Comparison of ENCODE assay signal across 11 mouse cellular contexts in genomic region chr8:26596665-26597362, GRCm38 (mm10).
DNase-seq lines count a peak whose midpoint lies in the region; ATAC-seq and TF ChIP-seq lines count a peak whose summit lies in the region.
"Had no signal": no experiment of that assay in that cellular context is flagged by ENCODE, and none has a peak within 500 bp of the region (broad histone marks: within the 10 kb centered on the region; RNA-seq: fewer than 3 reads in every experiment).

No protein-coding gene starts in this region.

- no peak overlapping the region for H3K27ac ChIP-seq in intestine, postnatal 0 days (ENCODE audit: low read depth, low read length)
- H3K27ac ChIP-seq in intestine, embryonic 15.5 days = no peak overlapping the region
- no peak overlapping the region for H3K27ac ChIP-seq in CH12.LX (ENCODE audit: insufficient read depth, low read depth)

- no peak overlapping the region for H3K4me2 ChIP-seq in intestine, postnatal 0 days (replicated peaks; ENCODE audit: low read depth)
- no peak overlapping the region for H3K4me2 ChIP-seq in intestine, embryonic 15.5 days (replicated peaks)
- H3K4me2 ChIP-seq in CH12.LX (ENCODE audit: insufficient read depth, low read depth, poor library complexity, severe bottlenecking) = no peak overlapping the region
- H3K4me2 ChIP-seq: heart, embryonic 12.5 days had no signal

- TF ChIP-seq POLR2A in CH12.LX (IDR thresholded peaks at IDR 0.05; ENCODE audit: low read depth, low read length) = no peak

- peak; percentile 55 for TF ChIP-seq RAD21 in CH12.LX (IDR thresholded peaks at IDR 0.05; ENCODE audit: low read depth, low read length)

- no peak overlapping the region for H3K9ac ChIP-seq in intestine, postnatal 0 days (ENCODE audit: low read depth, low read length)
- H3K9ac ChIP-seq in intestine, embryonic 15.5 days = no peak overlapping the region
- H3K9ac ChIP-seq in CH12.LX (ENCODE audit: insufficient read depth, low read depth) = no peak overlapping the region
- H3K9ac ChIP-seq: heart, embryonic 12.5 days had no signal

- H3K79me2 ChIP-seq in CH12.LX (replicated peaks; ENCODE audit: control insufficient read depth, extremely low read depth, insufficient read depth, poor library complexity, severe bottlenecking) = no peaks in the 10 kb centered on the region

- H3K4me3 ChIP-seq in intestine, postnatal 0 days (ENCODE audit: low read depth, low read length) = no peak overlapping the region
- no peak overlapping the region for H3K4me3 ChIP-seq in intestine, embryonic 15.5 days (replicated peaks)
- no peak overlapping the region for H3K4me3 ChIP-seq in CH12.LX (replicated peaks in 1 of 3; ENCODE audit: low read depth in 2 of 3, low read length in 2 of 3, poor library complexity in 1 of 3)
- H3K4me3 ChIP-seq: heart, embryonic 12.5 days had no signal

- no peaks in the 10 kb centered on the region for H3K9me3 ChIP-seq in intestine, postnatal 0 days (ENCODE audit: control insufficient read depth)
- no peaks in the 10 kb centered on the region for H3K9me3 ChIP-seq in intestine, embryonic 15.5 days
- H3K9me3 ChIP-seq in CH12.LX (replicated peaks; ENCODE audit: low read length) = no peaks in the 10 kb centered on the region
- H3K9me3 ChIP-seq: heart, embryonic 12.5 days had no signal

- dilution Hi-C loops in CH12.LX (cut with MboI; ENCODE audit: extremely low pct_ligation_motif_present, extremely low pct_unique_long_range_greater_than_20kb, low sequenced_read_pairs) = no loop called here

- no peak for TF ChIP-seq EP300 in CH12.LX (IDR thresholded peaks at IDR 0.05; ENCODE audit: low read length)

- peak; percentile 50 for TF ChIP-seq CTCF in intestine, postnatal 0 days (IDR thresholded peaks at IDR 0.05; ENCODE audit: low read depth)
- peak; percentile 35 to 68; a peak in 3 of 4 replicates for TF ChIP-seq CTCF in CH12.LX (conservative IDR thresholded peaks at IDR 0.05 in 1 of 2, IDR thresholded peaks at IDR 0.05 in 1 of 2; ENCODE audit: low read depth in 2 of 2, low read length in 2 of 2)

- peaks cover 5% of the 10 kb centered on the region; the same call in 1 of the 2 replicates for H3K27me3 ChIP-seq in intestine, postnatal 0 days (replicated peaks; ENCODE audit: control insufficient read depth, insufficient read depth, low read length)
- H3K27me3 ChIP-seq in intestine, embryonic 15.5 days (replicated peaks) = no peaks in the 10 kb centered on the region
- H3K27me3 ChIP-seq in CH12.LX (replicated peaks) = no peaks in the 10 kb centered on the region
- H3K27me3 ChIP-seq: heart, embryonic 12.5 days had no signal

- 67% methylated on average over 7 of the region's 7 CpGs for WGBS in intestine, postnatal 0 days
- WGBS in intestine, embryonic 15.5 days = 67% methylated on average over 7 of the region's 7 CpGs

- H3K4me1 ChIP-seq in intestine, postnatal 0 days (replicated peaks; ENCODE audit: control insufficient read depth, insufficient read depth, low read length) = peaks cover 12% of the 10 kb centered on the region; the same call in 1 of the 2 replicates
- 0 out of 2 replicates have a peak, but pooled peaks cover 6% of the 10 kb centered on the region for H3K4me1 ChIP-seq in intestine, embryonic 15.5 days (replicated peaks)
- peaks cover 0 to 16% of the 10 kb centered on the region in 2 experiments; a peak in 2 of 4 replicates for H3K4me1 ChIP-seq in CH12.LX (ENCODE audit: control insufficient read depth in 1 of 2, insufficient read depth in 2 of 2)

- in situ Hi-C loops in CH12.LX (cut with MboI; ENCODE audit: low pct_ligation_motif_present, low pct_unique_long_range_greater_than_20kb, low sequenced_read_pairs) = no loop called here

- no peaks in the 10 kb centered on the region for H3K36me3 ChIP-seq in intestine, postnatal 0 days (ENCODE audit: control insufficient read depth, insufficient read depth)
- H3K36me3 ChIP-seq in intestine, embryonic 15.5 days = no peaks in the 10 kb centered on the region
- no peaks in the 10 kb centered on the region for H3K36me3 ChIP-seq in CH12.LX (replicated peaks in 1 of 2; ENCODE audit: control insufficient read depth in 1 of 2, insufficient read depth in 1 of 2, low read length in 1 of 2)
- H3K36me3 ChIP-seq: heart, embryonic 12.5 days had no signal

- ATAC-seq in intestine, postnatal 0 days = no peak
- ATAC-seq in intestine, embryonic 15.5 days = no peak
- ATAC-seq in granulocyte monocyte progenitor cell, adult 5-6 weeks (replicated peaks; ENCODE audit: poor library complexity, severe bottlenecking) = peak; percentile 90
- ATAC-seq in CD4-positive, CD25-positive, alpha-beta regulatory T cell, adult 4 months = no peak
- ATAC-seq: hindbrain, embryonic 16.5 days had no signal

- DNase-seq in adrenal gland, postnatal 36 days = peak; percentile 13 to 27
- no peak for DNase-seq in adrenal gland, adult 8-10 months
- DNase-seq in CH12.LX (ENCODE audit: extremely low read depth) = peak; percentile 47
- no peak for DNase-seq in cerebellum, postnatal 4 days (ENCODE audit: low spot score in 2 of 2)
- DNase-seq: cerebellum, adult 8-10 months had no signal

TF ChIP-seq in CH12.LX, 34 proteins besides CTCF, POLR2A, EP300 and RAD21:
- TF ChIP-seq NRF1 (IDR thresholded peaks at IDR 0.05; ENCODE audit: low read depth, low read length) (no peak), MEF2A (IDR thresholded peaks at IDR 0.05; ENCODE audit: borderline replicate concordance, low read depth, low read length) (no peak), GABPA (IDR thresholded peaks at IDR 0.05; ENCODE audit: insufficient replicate concordance, low read depth, low read length) (no peak), KAT2A (IDR thresholded peaks at IDR 0.05; ENCODE audit: insufficient replicate concordance, low read length) (no peak), SMC3 (IDR thresholded peaks at IDR 0.05; ENCODE audit: low read depth, low read length) (peak; percentile 55)

Comparison
In these comparisons a context has a peak if more than half of its experiments do, and no peak if none do; other contexts are left out.
1. DNase-seq: peak in adrenal gland, postnatal 36 days (2 of 2) and CH12.LX (single experiment); none in adrenal gland, adult 8-10 months (single experiment) and cerebellum, postnatal 4 days (0 of 2).